Mouse (Mus musculus) lung, postnatal 14 days (tissue): ENCODE measurements around the gene Slc35e1.

ENCODE experiments used
- DNase-seq: peaks from one replicate; pipeline ENCODE4 v3.0.0; 2021

Slc35e1 gene

GRCm38 (mm10) chr8:72491680-72492621, at the start of gene Slc35e1:
Gene Slc35e1 (minus strand): TSS chr8:72492614.
- DNase-seq = no peak

GRCm38 (mm10) chr8:72539234-72539633, 46.8 kb upstream of the Slc35e1 start:
- DNase-seq = no peak

- no peak for DNase-seq
These were observed 42.5 kb upstream of the Slc35e1 start for GRCm38 (mm10) chr8:72534888-72535287.

- DNase-seq = no peak
These were observed 39.7 kb upstream of the Slc35e1 start for GRCm38 (mm10) chr8:72532103-72532502.

- no peak for DNase-seq
These were observed 29.5 kb upstream of the Slc35e1 start for GRCm38 (mm10) chr8:72521888-72522287.

- DNase-seq = no peak
These were observed 25.1 kb upstream of the Slc35e1 start for GRCm38 (mm10) chr8:72517421-72517988.

GRCm38 (mm10) chr8:72513158-72513557, 20.7 kb upstream of the Slc35e1 start:
- no peak for DNase-seq

- DNase-seq = no peak
These were observed 20.2 kb upstream of the Slc35e1 start for GRCm38 (mm10) chr8:72512648-72513047.

GRCm38 (mm10) chr8:72507505-72507904, 15.1 kb upstream of the Slc35e1 start:
- no peak for DNase-seq

GRCm38 (mm10) chr8:72504637-72505314, 12.4 kb upstream of the Slc35e1 start:
- no peak for DNase-seq

GRCm38 (mm10) chr8:72504137-72504536, 11.7 kb upstream of the Slc35e1 start:
- DNase-seq = no peak

GRCm38 (mm10) chr8:72500521-72500931, 8.1 kb upstream of the Slc35e1 start:
- DNase-seq = no peak

- DNase-seq = no peak
These were observed 7.3 kb upstream of the Slc35e1 start for GRCm38 (mm10) chr8:72499521-72500284.

GRCm38 (mm10) chr8:72498527-72498926, 6.1 kb upstream of the Slc35e1 start:
- DNase-seq = no peak

- no peak for DNase-seq
These were observed 5.5 kb upstream of the Slc35e1 start for GRCm38 (mm10) chr8:72497911-72498310.

- DNase-seq = no peak
These were observed 3.8 kb upstream of the Slc35e1 start for GRCm38 (mm10) chr8:72496217-72496616.

GRCm38 (mm10) chr8:72495411-72496111, 3.1 kb upstream of the Slc35e1 start:
- no peak for DNase-seq

- DNase-seq = no peak
These were observed 967 bp upstream of the Slc35e1 start for GRCm38 (mm10) chr8:72493381-72493780.

- peak; percentile 100 for DNase-seq
These were observed 238 bp upstream of the Slc35e1 start for GRCm38 (mm10) chr8:72492622-72493081.

- no peak for DNase-seq
These were observed 1.4 kb downstream of the Slc35e1 start for GRCm38 (mm10) chr8:72491017-72491416.

- DNase-seq = no peak
These were observed 5.4 kb downstream of the Slc35e1 start for GRCm38 (mm10) chr8:72487014-72487413.
